Mouse (Mus musculus) forebrain, embryonic 16.5 days (tissue): ENCODE measurements at regions not wholly inside any gene's neighbourhood (a gene's known extent, or its start where the extent isn't known, plus 50 kb on each side); places are given as distances from the start of the nearest gene placed in this dataset.
A peak's percentile ranks its signal among the peaks of the same experiment; 100 is the strongest.

Source experiments
- ATAC-seq: fragments of 200-750 bp; cut with Nextera tagmentation; 2 replicates; pipeline ENCODE4 v1.8.0; 2017; ENCODE audit warnings: mild to moderate bottlenecking, moderate library complexity
- H3K27ac ChIP-seq: fragments of 300-500 bp; sonication (generic); 2 replicates; pipeline ENCODE4 v1.5.1; 2014; ENCODE audit warnings: low read length, control low read depth
- H3K27me3 ChIP-seq: fragments of 300-500 bp; sonication (generic); replicated peaks from 2 replicates; pipeline ENCODE4 v1.6.1; 2014; ENCODE audit warnings: low read length; ENCODE audit not compliant: control insufficient read depth, insufficient read depth
- H3K36me3 ChIP-seq: fragments of 300-500 bp; sonication (generic); 2 replicates; pipeline ENCODE4 v1.6.1; 2014; ENCODE audit not compliant: control insufficient read depth, insufficient read depth
- H3K4me1 ChIP-seq: fragments of 300-500 bp; sonication (generic); replicated peaks from 2 replicates; pipeline ENCODE4 v1.6.1; 2014; ENCODE audit warnings: low read length; ENCODE audit not compliant: control insufficient read depth, insufficient read depth
- H3K4me2 ChIP-seq: fragments of 300-500 bp; sonication (generic); 2 replicates; pipeline ENCODE4 v1.6.1; 2014; ENCODE audit warnings: mild to moderate bottlenecking, low read length, control low read depth
- H3K4me3 ChIP-seq: fragments of 300-500 bp; sonication (generic); replicated peaks from 2 replicates; pipeline ENCODE4 v1.5.1; 2014; ENCODE audit warnings: mild to moderate bottlenecking, low read length, control low read depth
- H3K9ac ChIP-seq: fragments of 300-500 bp; sonication (generic); replicated peaks from 2 replicates; pipeline ENCODE4 v1.6.1; 2014; ENCODE audit warnings: low read depth, low read length, control low read depth
- H3K9me3 ChIP-seq: fragments of 300-500 bp; sonication (generic); 2 replicates; pipeline ENCODE4 v1.6.1; 2016; ENCODE audit warnings: low read length; ENCODE audit not compliant: control insufficient read depth
- WGBS: fragments of 180-500 bp; shearing (Covaris S2); extraction: QIAGEN DNeasy Blood & Tissue Kit; methylation state at CpG from one replicate; pipeline ENCODE4 v1.1.7; 2014; 5-methylcytosine and 5-hydroxymethylcytosine counted together

DNA sequence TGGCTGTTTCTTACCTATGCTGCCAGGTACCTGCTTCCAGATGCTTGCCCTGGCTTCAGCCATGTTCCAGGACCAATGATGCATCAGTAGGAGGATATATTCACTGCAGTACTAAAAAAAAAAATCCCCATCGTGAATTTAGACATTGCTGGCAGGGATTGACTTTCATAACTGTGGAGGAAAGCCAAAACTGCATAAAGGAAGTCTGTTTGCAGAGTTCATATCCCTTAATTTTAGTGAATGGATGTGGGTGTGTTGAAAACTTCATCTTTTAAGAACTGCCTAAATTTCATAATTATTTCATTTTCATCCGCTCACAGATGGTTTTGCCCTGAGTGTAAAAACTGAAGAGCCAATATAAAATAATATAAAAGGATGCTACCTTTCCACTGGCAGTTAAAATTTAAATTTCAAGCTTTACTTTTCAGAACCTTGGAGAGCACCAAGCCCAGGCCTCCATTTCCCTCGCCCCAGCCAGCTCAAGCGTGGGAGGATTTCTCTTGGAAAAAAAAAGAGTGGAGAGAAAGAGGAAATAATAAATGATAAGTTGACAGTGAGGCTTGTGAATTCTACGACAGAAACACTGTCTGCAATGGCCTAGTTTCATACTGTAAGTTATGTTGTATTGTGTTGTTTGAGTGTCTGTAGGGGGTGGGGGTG lies 50.3 kb upstream of the Akt3 start:
- H3K27me3 ChIP-seq = no peaks in the 10 kb centered on the region
- no peak overlapping the region for H3K9ac ChIP-seq
- ATAC-seq = no peak
- no peak overlapping the region for H3K4me3 ChIP-seq
- peaks cover 13% of the 10 kb centered on the region for H3K4me1 ChIP-seq
- no peak overlapping the region for H3K4me2 ChIP-seq
- no peaks in the 10 kb centered on the region for H3K9me3 ChIP-seq
- peak overlapping the region; percentile 57; the same call in 1 of the 2 replicates for H3K27ac ChIP-seq
- 32% methylated on average over 5 of the region's 5 CpGs for WGBS
- H3K36me3 ChIP-seq = no peaks in the 10 kb centered on the region
